17 mouse cellular contexts compared by ENCODE assay signal in genomic region chr5:30879347-30879943, GRCm38 (mm10). TPM values are rescaled to one million over a fixed set of nuclear protein-coding genes. Genes with fewer than 3 reads are reported as not detected.
DNase-seq lines count a peak whose midpoint lies in the region; ATAC-seq and TF ChIP-seq lines count a peak whose summit lies in the region.
"Had no signal": no experiment of that assay in that cellular context is flagged by ENCODE, and none has a peak within 500 bp of the region (broad histone marks: within the 10 kb centered on the region; RNA-seq: fewer than 3 reads in every experiment).

No protein-coding gene starts in this region.

- peaks cover 29% of the 10 kb centered on the region for H3K36me3 ChIP-seq in hindbrain, postnatal 0 days (ENCODE audit: insufficient read depth, low read length)
- peaks cover 36% of the 10 kb centered on the region for H3K36me3 ChIP-seq in hindbrain, embryonic 14.5 days (replicated peaks; ENCODE audit: control insufficient read depth, insufficient read depth)
- peaks cover 43% of the 10 kb centered on the region for H3K36me3 ChIP-seq in neural tube, embryonic 15.5 days
- H3K36me3 ChIP-seq in intestine, embryonic 15.5 days = peaks cover 26% of the 10 kb centered on the region
- H3K36me3 ChIP-seq in stomach, postnatal 0 days (ENCODE audit: control insufficient read depth, insufficient read depth, low read length) = peaks cover 16% of the 10 kb centered on the region

- no peaks in the 10 kb centered on the region for H3K27me3 ChIP-seq in hindbrain, postnatal 0 days (ENCODE audit: insufficient read depth, low read length)
- H3K27me3 ChIP-seq in hindbrain, embryonic 14.5 days (ENCODE audit: control insufficient read depth, insufficient read depth, low read length) = no peaks in the 10 kb centered on the region
- no peaks in the 10 kb centered on the region for H3K27me3 ChIP-seq in neural tube, embryonic 15.5 days (replicated peaks)
- no peaks in the 10 kb centered on the region for H3K27me3 ChIP-seq in intestine, embryonic 15.5 days (replicated peaks)
- no peaks in the 10 kb centered on the region for H3K27me3 ChIP-seq in stomach, postnatal 0 days (ENCODE audit: control insufficient read depth, insufficient read depth, low read length)
- H3K27me3 ChIP-seq: liver, embryonic 12.5 days; midbrain, embryonic 15.5 days had no signal

- ATAC-seq in hindbrain, postnatal 0 days = no peak; the same call in 1 of the 2 replicates
- ATAC-seq in hindbrain, embryonic 14.5 days (ENCODE audit: low FRiP score) = no peak
- 0 out of 2 replicates have a peak, but pooled peaks have one; percentile 36 for ATAC-seq in neural tube, embryonic 15.5 days (ENCODE audit: low FRiP score)
- 0 out of 2 replicates have a peak, but pooled peaks have one; percentile 23 for ATAC-seq in intestine, embryonic 15.5 days
- peak; percentile 27; the same call in 1 of the 2 replicates for ATAC-seq in stomach, postnatal 0 days (ENCODE audit: low FRiP score, low TSS enrichment)
- ATAC-seq: liver, embryonic 12.5 days; midbrain, embryonic 15.5 days had no signal

- H3K9me3 ChIP-seq in hindbrain, postnatal 0 days (ENCODE audit: low read length) = no peaks in the 10 kb centered on the region
- H3K9me3 ChIP-seq in hindbrain, embryonic 14.5 days (ENCODE audit: control insufficient read depth, low read length) = no peaks in the 10 kb centered on the region
- no peaks in the 10 kb centered on the region for H3K9me3 ChIP-seq in neural tube, embryonic 15.5 days (replicated peaks)
- no peaks in the 10 kb centered on the region for H3K9me3 ChIP-seq in intestine, embryonic 15.5 days
- no peaks in the 10 kb centered on the region for H3K9me3 ChIP-seq in stomach, postnatal 0 days (ENCODE audit: control insufficient read depth, low read length)
- H3K9me3 ChIP-seq: heart, embryonic 10.5 days; liver, embryonic 12.5 days; midbrain, embryonic 15.5 days had no signal

- H3K9ac ChIP-seq in hindbrain, postnatal 0 days (replicated peaks; ENCODE audit: low read length) = no peak overlapping the region
- no peak overlapping the region for H3K9ac ChIP-seq in hindbrain, embryonic 14.5 days
- no peak overlapping the region for H3K9ac ChIP-seq in neural tube, embryonic 15.5 days (replicated peaks)
- no peak overlapping the region for H3K9ac ChIP-seq in intestine, embryonic 15.5 days
- H3K9ac ChIP-seq in stomach, postnatal 0 days (ENCODE audit: low read length) = no peak overlapping the region
- H3K9ac ChIP-seq: liver, embryonic 12.5 days; midbrain, embryonic 15.5 days had no signal

- 76% methylated on average over 5 of the region's 5 CpGs for WGBS in hindbrain, postnatal 0 days
- WGBS in hindbrain, embryonic 14.5 days = 83% methylated on average over 5 of the region's 5 CpGs
- 80% methylated on average over 5 of the region's 5 CpGs for WGBS in neural tube, embryonic 15.5 days
- 54% methylated on average over 5 of the region's 5 CpGs for WGBS in intestine, embryonic 15.5 days
- WGBS in stomach, postnatal 0 days = 63% methylated on average over 5 of the region's 5 CpGs

- no peak for TF ChIP-seq EP300 in stomach, postnatal 0 days (optimal IDR thresholded peaks at IDR 0.05)

- H3K27ac ChIP-seq in hindbrain, postnatal 0 days = no peak overlapping the region
- H3K27ac ChIP-seq in hindbrain, embryonic 14.5 days = no peak overlapping the region
- H3K27ac ChIP-seq in neural tube, embryonic 15.5 days (replicated peaks) = no peak overlapping the region
- H3K27ac ChIP-seq in intestine, embryonic 15.5 days = no peak overlapping the region
- H3K27ac ChIP-seq in stomach, postnatal 0 days (replicated peaks) = no peak overlapping the region
- H3K27ac ChIP-seq: heart, embryonic 10.5 days; liver, embryonic 12.5 days; macrophage; midbrain, embryonic 15.5 days had no signal

- DNase-seq in hindbrain, postnatal 0 days (ENCODE audit: low spot score) = no peak
- no peak for DNase-seq in hindbrain, embryonic 14.5 days (ENCODE audit: low spot score)
- DNase-seq in neural tube, embryonic 10.5 days (ENCODE audit: extremely low spot score, low spot score) = no peak
- DNase-seq in stomach, postnatal 0 days (ENCODE audit: low spot score) = no peak
- no peak for DNase-seq in embryo, embryonic 10.5 days (ENCODE audit: low spot score)
- no peak for DNase-seq in T-cell, adult 2 months (ENCODE audit: low spot score)
- DNase-seq: adrenal gland, adult 2 months; cerebellum, adult 18-20 months; gastrocnemius, postnatal 10 days; heart, postnatal 36 days; thymus, postnatal 14 days had no signal

- H3K4me2 ChIP-seq in hindbrain, postnatal 0 days (ENCODE audit: low read depth, low read length) = no peak overlapping the region
- H3K4me2 ChIP-seq in hindbrain, embryonic 14.5 days (replicated peaks) = no peak overlapping the region
- H3K4me2 ChIP-seq in neural tube, embryonic 15.5 days = no peak overlapping the region
- no peak overlapping the region for H3K4me2 ChIP-seq in intestine, embryonic 15.5 days (replicated peaks)
- H3K4me2 ChIP-seq in stomach, postnatal 0 days (replicated peaks; ENCODE audit: low read depth) = no peak overlapping the region
- H3K4me2 ChIP-seq: liver, embryonic 12.5 days; midbrain, embryonic 15.5 days had no signal

- peak; percentile 27; the same call in 1 of the 2 replicates for TF ChIP-seq CTCF in hindbrain, postnatal 0 days (IDR thresholded peaks at IDR 0.05; ENCODE audit: low read depth)
- TF ChIP-seq CTCF in stomach, postnatal 0 days (IDR thresholded peaks at IDR 0.05; ENCODE audit: low read depth) = peak; percentile 58

- no peak overlapping the region for H3K4me3 ChIP-seq in hindbrain, postnatal 0 days (ENCODE audit: low read length)
- no peak overlapping the region for H3K4me3 ChIP-seq in hindbrain, embryonic 14.5 days (replicated peaks; ENCODE audit: low read length)
- H3K4me3 ChIP-seq in neural tube, embryonic 15.5 days (replicated peaks) = no peak overlapping the region
- no peak overlapping the region for H3K4me3 ChIP-seq in intestine, embryonic 15.5 days (replicated peaks)
- no peak overlapping the region for H3K4me3 ChIP-seq in stomach, postnatal 0 days (ENCODE audit: low read depth, low read length)
- H3K4me3 ChIP-seq: heart, embryonic 10.5 days; liver, embryonic 12.5 days; midbrain, embryonic 15.5 days had no signal

- no peaks in the 10 kb centered on the region for H3K4me1 ChIP-seq in hindbrain, postnatal 0 days (ENCODE audit: insufficient read depth, low read length)
- no peaks in the 10 kb centered on the region for H3K4me1 ChIP-seq in hindbrain, embryonic 14.5 days (replicated peaks; ENCODE audit: control insufficient read depth, insufficient read depth, low read length)
- H3K4me1 ChIP-seq in neural tube, embryonic 15.5 days = no peaks in the 10 kb centered on the region
- H3K4me1 ChIP-seq in intestine, embryonic 15.5 days (replicated peaks) = peaks cover 4% of the 10 kb centered on the region; the same call in 1 of the 2 replicates
- no peaks in the 10 kb centered on the region for H3K4me1 ChIP-seq in stomach, postnatal 0 days (replicated peaks; ENCODE audit: control insufficient read depth, insufficient read depth)
- H3K4me1 ChIP-seq: heart, embryonic 10.5 days; liver, embryonic 12.5 days; midbrain, embryonic 15.5 days had no signal

RNA-seq across cellular contexts. Expression of gene Agbl5, which starts 9.0 kb away (rescaled TPM):
- total RNA-seq in hindbrain, postnatal 0 days (2014; rRNA removed) = 58.7 and 61.8 TPM in 2 replicates
- 14.9 and 18.0 TPM in 2 replicates for polyA plus RNA-seq in hindbrain, postnatal 0 days (2015; fragmentation: Nextera tagmentation; extraction: Ambion mirVana)
- 25.5 and 28.6 TPM in 2 replicates for polyA plus RNA-seq in hindbrain, embryonic 14.5 days (2014; fragmentation: Nextera tagmentation; extraction: Ambion mirVana)
- 18.9 and 21.1 TPM in 2 replicates for polyA plus RNA-seq in neural tube, embryonic 15.5 days (2015; fragmentation: Nextera tagmentation; extraction: Ambion mirVana)
- polyA plus RNA-seq in intestine, embryonic 15.5 days (2015; fragmentation: Nextera tagmentation; extraction: Ambion mirVana) = 13.9 and 16.4 TPM in 2 replicates
- polyA plus RNA-seq in stomach, postnatal 0 days (2015; fragmentation: Nextera tagmentation; extraction: Ambion mirVana) = 6.9 and 9.1 TPM in 2 replicates

RNA-seq across cellular contexts. Expression of gene Tmem214, which starts 11.6 kb away (rescaled TPM):
- total RNA-seq in hindbrain, postnatal 0 days (2014; rRNA removed) = 86.7 and 89.5 TPM in 2 replicates
- 59.1 and 59.2 TPM in 2 replicates for polyA plus RNA-seq in hindbrain, postnatal 0 days (2015; fragmentation: Nextera tagmentation; extraction: Ambion mirVana)
- polyA plus RNA-seq in hindbrain, embryonic 14.5 days (2014; fragmentation: Nextera tagmentation; extraction: Ambion mirVana) = 49.6 and 50.1 TPM in 2 replicates
- 69.9 and 71.2 TPM in 2 replicates for polyA plus RNA-seq in neural tube, embryonic 15.5 days (2015; fragmentation: Nextera tagmentation; extraction: Ambion mirVana)
- polyA plus RNA-seq in intestine, embryonic 15.5 days (2015; fragmentation: Nextera tagmentation; extraction: Ambion mirVana) = 72.3 and 76.3 TPM in 2 replicates
- 57.3 and 58.7 TPM in 2 replicates for polyA plus RNA-seq in stomach, postnatal 0 days (2015; fragmentation: Nextera tagmentation; extraction: Ambion mirVana)

RNA-seq across cellular contexts. Expression of gene Ost4, which starts 28.1 kb away (rescaled TPM):
- total RNA-seq in hindbrain, postnatal 0 days (2014; rRNA removed) = 109 and 179 TPM in 2 replicates
- polyA plus RNA-seq in hindbrain, postnatal 0 days (2015; fragmentation: Nextera tagmentation; extraction: Ambion mirVana) = 224 and 236 TPM in 2 replicates
- polyA plus RNA-seq in hindbrain, embryonic 14.5 days (2014; fragmentation: Nextera tagmentation; extraction: Ambion mirVana) = 228 and 259 TPM in 2 replicates
- polyA plus RNA-seq in neural tube, embryonic 15.5 days (2015; fragmentation: Nextera tagmentation; extraction: Ambion mirVana) = 244 and 282 TPM in 2 replicates
- polyA plus RNA-seq in intestine, embryonic 15.5 days (2015; fragmentation: Nextera tagmentation; extraction: Ambion mirVana) = 449 and 476 TPM in 2 replicates
- polyA plus RNA-seq in stomach, postnatal 0 days (2015; fragmentation: Nextera tagmentation; extraction: Ambion mirVana) = 368 and 397 TPM in 2 replicates

RNA-seq across cellular contexts. Expression of gene Emilin1, which starts 33.8 kb away (rescaled TPM):
- 8.1 and 9.3 TPM in 2 replicates for total RNA-seq in hindbrain, postnatal 0 days (2014; rRNA removed)
- polyA plus RNA-seq in hindbrain, postnatal 0 days (2015; fragmentation: Nextera tagmentation; extraction: Ambion mirVana) = 10.3 and 10.5 TPM in 2 replicates
- 14.1 and 17.1 TPM in 2 replicates for polyA plus RNA-seq in hindbrain, embryonic 14.5 days (2014; fragmentation: Nextera tagmentation; extraction: Ambion mirVana)
- polyA plus RNA-seq in neural tube, embryonic 15.5 days (2015; fragmentation: Nextera tagmentation; extraction: Ambion mirVana) = 24.5 and 52.1 TPM in 2 replicates
- 183 and 190 TPM in 2 replicates for polyA plus RNA-seq in intestine, embryonic 15.5 days (2015; fragmentation: Nextera tagmentation; extraction: Ambion mirVana)
- polyA plus RNA-seq in stomach, postnatal 0 days (2015; fragmentation: Nextera tagmentation; extraction: Ambion mirVana) = 85.6 and 97.0 TPM in 2 replicates

RNA-seq across cellular contexts. Expression of gene Khk, which starts 41.8 kb away (rescaled TPM):
- total RNA-seq in hindbrain, postnatal 0 days (2014; rRNA removed) = 3.0 and 14.6 TPM in 2 replicates
- polyA plus RNA-seq in hindbrain, postnatal 0 days (2015; fragmentation: Nextera tagmentation; extraction: Ambion mirVana) = 16.5 and 17.4 TPM in 2 replicates
- 9.0 and 11.2 TPM in 2 replicates for polyA plus RNA-seq in hindbrain, embryonic 14.5 days (2014; fragmentation: Nextera tagmentation; extraction: Ambion mirVana)
- 12.7 and 17.0 TPM in 2 replicates for polyA plus RNA-seq in neural tube, embryonic 15.5 days (2015; fragmentation: Nextera tagmentation; extraction: Ambion mirVana)
- polyA plus RNA-seq in intestine, embryonic 15.5 days (2015; fragmentation: Nextera tagmentation; extraction: Ambion mirVana) = 23.3 and 26.9 TPM in 2 replicates
- 28.4 and 33.6 TPM in 2 replicates for polyA plus RNA-seq in stomach, postnatal 0 days (2015; fragmentation: Nextera tagmentation; extraction: Ambion mirVana)

Comparison
In these comparisons a context has a peak if more than half of its experiments do, and no peak if none do; other contexts are left out.
1. ATAC-seq: peak in neural tube, embryonic 15.5 days (single experiment), intestine, embryonic 15.5 days (single experiment) and stomach, postnatal 0 days (single experiment); none in hindbrain, postnatal 0 days (single experiment) and hindbrain, embryonic 14.5 days (single experiment).